Mouse (Mus musculus): ENCODE results near the gene Rac2.

Rac2 gene

GRCm38 (mm10) chr15:78515759-78516158 lies 56.8 kb downstream of the Rac2 start:
- DNase-seq: no peak

GRCm38 (mm10) chr15:78514393-78515146 lies 58.0 kb downstream of the Rac2 start:
- peak; percentile 86 for DNase-seq

GRCm38 (mm10) chr15:78513019-78513418 lies 59.6 kb downstream of the Rac2 start:
- DNase-seq: no peak

- DNase-seq: no peak
Measured at GRCm38 (mm10) chr15:78511951-78512350, 60.6 kb downstream of the Rac2 start.

GRCm38 (mm10) chr15:78510736-78511135 lies 61.8 kb downstream of the Rac2 start:
- no peak for DNase-seq

GRCm38 (mm10) chr15:78510121-78510576 lies 62.4 kb downstream of the Rac2 start:
- DNase-seq: no peak

GRCm38 (mm10) chr15:78509297-78509899 lies 63.2 kb downstream of the Rac2 start:
- DNase-seq: no peak
